Mouse (Mus musculus) B cell, adult 2 months (primary cell): ENCODE results near the gene Rrm1.
"Not testable (repeated sequence)": the region's sequence is repeated elsewhere in the genome, so short reads cannot be mapped to it uniquely, and the experiment has no call there.

ENCODE experiments used
- DNase-seq, 2 experiments: peaks; one replicate each; pipeline ENCODE4 v3.0.0; 2022

Gene Rrm1

DNA sequence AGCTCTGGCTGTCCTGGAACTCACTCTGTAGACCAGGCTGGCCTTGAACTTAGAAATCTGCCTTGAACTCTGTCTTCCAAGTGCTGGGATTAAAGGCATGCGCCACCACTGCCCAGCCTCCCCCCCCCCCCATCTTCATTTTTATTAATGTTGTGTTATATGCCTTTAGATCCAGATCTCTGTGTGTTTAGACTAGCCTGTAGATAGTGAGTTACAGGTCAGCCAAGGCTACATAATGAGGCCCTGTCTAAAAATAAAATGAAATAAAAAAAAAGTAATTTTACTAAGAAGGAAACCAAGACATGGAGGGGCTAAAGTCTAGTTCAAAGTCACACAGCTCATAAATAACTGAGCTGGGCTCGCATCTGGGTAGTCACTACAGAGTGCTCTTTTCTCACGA, 37.4 kb downstream of the Rrm1 start:
- no peak for DNase-seq

DNA sequence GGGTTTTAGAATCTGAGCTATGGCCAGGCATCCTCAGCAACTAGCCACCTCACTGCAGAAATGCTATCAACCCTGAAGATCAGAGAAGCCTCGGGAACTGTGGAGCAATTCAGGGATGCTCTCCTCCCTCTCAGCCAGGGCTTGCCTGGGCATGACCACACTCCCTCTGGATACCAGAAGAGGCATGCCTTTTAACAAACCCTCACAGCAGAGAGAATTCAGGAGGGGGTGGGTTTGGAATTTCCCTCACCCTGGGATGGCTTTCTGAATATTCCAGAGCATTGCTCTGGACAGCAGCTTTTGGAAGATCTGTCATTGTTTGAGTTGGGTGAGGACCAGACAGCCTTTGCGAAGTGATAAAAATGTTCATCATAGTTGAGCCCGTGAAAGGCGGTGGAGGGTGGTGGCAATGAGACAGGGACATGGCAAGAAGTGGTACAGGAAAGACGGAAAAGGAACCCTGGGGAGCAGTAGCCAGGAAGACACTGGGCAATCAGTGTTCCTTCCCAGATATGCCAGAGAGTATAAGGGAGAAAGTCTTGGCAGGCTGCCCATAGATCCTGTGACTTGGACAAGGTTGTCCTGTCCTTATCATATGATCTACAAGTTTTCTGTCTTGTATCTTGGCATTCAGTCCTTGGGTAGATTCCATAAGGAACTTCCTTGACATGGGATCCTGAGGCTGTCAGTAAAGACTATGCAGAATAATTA, 38.0 kb downstream of the Rrm1 start:
- no peak for DNase-seq

DNA sequence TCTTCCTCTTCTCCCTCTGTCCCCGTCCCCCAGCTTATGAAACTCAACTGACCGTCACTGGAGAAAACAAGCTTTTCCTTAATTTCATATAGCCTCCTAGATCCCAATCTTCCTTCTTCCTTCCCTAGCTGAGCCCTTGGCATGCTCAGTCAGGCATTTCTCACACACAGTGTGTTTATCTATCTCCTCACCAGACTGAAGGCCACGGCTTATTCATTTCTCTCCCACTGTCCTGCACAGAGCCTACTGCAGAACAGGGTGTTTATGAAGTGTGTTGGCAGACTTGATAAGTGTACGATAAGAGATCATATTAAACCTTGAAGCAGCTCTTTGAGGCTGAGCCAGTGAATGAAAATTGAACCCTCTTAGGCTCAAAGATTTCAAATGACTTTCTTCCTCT, 39.3 kb downstream of the Rrm1 start:
- DNase-seq = no peak

DNA sequence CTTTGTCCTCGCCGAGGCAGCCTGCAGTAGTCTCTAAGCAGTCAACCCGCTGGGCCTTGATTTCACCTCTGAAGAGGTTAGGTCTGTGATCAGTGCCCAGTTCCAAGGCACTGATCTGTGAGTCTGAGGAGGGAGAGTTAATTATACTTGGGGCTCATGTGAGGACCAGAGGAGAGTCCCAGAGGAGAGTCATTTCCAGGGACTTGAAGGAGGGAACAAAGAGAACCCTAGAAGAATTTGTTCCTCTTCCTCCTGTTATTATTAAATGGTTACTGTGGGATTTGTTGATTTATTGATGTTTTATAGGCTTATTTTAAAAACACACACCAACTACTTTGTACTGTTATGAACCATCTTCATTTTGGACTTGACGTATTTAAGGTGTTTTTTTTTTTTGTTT, 40.1 kb downstream of the Rrm1 start, which contains the start of gene Olfr543:
Gene Olfr543 (minus strand): TSS at position 101 of the 400 bp plus-strand sequence.
- no peak for DNase-seq

DNA sequence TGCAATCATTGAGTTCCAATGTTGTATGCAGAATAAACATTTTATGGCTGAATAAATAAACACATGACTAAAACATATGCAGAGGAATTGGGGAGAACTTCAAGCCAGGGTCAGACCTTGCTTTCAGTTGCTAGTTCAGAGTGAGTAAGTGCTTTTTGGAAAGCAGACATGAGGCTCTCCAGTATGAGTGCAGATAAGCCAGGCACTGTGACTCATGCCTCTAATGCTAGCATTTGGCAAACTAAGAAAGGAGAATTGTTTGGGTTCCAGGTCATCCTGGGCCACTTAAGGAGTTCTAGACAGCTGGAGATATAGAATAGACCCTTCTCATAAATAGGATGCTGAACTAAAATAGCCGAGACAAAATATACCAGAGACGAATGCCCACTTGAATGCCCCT, 42.2 kb downstream of the Rrm1 start:
- DNase-seq = no peak

DNA sequence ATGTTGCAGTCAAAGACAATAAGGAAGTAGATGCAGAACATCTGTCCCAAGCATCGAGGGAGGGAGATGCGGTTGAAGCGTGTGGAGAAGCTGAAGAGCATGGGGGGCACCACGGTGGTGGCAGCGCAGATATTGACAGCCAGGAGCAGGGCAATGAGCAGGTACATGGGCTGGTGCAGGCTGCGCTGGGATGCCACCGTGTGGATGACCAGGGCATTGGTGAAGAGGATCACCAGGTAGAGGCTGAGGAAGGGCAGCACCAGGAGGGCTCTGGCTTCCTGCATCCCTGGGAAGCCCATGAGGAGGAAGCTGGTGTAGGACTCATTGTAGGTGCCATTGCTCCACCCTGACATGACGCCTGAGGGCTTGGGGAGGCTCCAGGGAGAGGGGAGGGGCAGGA, 43.3 kb downstream of the Rrm1 start:
- not testable (repeated sequence) for DNase-seq

DNA sequence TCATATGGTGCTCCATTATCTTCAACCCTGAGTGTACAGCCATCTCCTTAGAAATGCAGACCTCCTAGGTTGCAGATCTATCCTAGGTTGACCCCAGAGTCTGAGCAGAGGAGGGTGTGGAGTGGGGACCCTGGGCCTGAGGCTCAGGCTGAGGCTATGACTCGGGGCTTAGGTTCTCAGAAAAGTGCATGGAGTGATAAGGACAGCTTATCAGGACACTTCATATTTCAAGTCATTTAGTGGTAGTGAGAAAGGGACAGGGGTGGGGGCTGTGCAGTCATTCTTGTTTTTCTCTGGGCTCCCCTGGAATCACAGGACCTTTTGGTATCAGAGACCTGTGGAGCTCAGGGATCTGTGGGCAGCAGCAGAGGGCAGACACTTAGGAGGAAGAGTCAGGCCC, 44.6 kb downstream of the Rrm1 start:
- DNase-seq = no peak

DNA sequence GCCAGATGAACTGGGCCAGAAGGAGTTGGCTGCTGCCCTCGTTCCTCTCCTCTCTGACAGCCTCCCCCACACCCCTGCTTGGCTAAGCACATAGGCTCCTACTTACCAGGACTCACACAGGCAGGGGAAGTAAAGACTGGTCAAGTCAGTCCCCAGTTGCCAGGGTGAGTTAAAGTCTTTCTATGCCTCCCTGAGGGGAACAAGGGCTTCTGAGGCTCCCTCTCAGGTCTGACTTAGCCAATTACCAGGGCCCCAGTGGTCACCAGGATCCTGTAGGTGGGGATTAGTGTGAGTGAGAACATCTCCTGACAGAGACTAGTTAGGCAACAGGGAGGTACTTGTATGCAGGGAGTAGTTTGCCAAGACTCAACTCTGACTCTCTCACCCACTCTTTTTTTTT, 46.7 kb downstream of the Rrm1 start, which contains the start of gene Olfr544:
Gene Olfr544 (minus strand): TSS at position 153 of the 400 bp plus-strand sequence.
- DNase-seq = no peak

DNA sequence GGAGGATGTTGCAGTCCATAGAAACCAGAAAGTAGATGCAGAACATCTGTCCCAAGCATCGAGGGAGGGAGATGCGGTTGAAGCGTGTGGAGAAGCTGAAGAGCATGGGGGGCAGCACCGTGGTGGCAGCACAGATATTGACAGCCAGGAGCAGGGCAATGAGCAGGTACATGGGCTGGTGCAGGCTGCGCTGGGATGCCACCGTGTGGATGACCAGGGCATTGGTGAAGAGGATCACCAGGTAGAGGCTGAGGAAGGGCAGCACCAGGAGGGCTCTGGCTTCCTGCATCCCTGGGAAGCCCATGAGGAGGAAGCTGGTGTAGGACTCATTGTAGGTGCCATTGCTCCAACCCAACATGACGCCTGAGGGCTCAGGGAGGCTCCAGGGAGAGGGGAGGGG, 52.9 kb downstream of the Rrm1 start:
- not testable (repeated sequence) for DNase-seq

DNA sequence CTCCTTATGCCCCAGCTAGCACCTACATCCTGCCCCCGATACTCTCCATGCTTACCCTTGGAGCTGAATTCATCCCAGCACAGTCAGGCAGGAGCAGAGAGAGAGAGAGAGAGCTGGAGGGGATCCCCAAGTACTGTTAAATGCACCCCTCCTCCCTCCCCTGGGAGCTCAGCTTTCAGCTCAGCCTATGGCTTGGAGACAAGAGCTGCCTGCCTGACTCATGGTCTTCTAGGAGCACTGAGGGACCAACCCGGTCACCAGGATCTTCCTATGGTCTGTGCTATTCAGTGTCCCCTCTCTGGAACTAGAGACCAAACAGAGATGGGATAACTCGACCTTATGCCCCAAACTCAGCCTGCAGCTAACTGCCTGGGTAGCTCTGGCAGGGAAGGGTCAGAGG, 58.0 kb downstream of the Rrm1 start, which contains the start of gene Olfr545:
Gene Olfr545 (minus strand): TSS at position 101 of the 400 bp plus-strand sequence.
- DNase-seq = no peak

DNA sequence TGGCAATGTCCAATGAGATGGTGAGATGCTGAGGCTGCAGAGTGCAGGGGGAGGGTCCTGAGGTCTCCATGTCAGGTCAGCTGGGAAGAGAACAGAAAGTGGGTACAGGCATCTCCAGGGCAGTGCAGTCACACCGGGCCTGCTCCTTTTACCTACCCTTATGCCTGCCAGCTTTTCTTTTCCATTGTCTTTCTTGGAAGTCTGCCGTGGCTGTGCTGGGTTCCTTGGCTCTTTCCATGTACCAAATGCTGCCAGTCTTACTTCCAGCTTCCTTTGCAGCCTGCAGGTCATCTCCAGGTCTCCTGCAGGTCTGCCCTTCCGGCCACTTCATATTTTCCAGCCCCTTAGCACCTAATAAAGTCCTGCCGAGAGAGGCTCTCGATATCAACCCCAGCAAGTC, 60.5 kb downstream of the Rrm1 start:
- DNase-seq = no peak

DNA sequence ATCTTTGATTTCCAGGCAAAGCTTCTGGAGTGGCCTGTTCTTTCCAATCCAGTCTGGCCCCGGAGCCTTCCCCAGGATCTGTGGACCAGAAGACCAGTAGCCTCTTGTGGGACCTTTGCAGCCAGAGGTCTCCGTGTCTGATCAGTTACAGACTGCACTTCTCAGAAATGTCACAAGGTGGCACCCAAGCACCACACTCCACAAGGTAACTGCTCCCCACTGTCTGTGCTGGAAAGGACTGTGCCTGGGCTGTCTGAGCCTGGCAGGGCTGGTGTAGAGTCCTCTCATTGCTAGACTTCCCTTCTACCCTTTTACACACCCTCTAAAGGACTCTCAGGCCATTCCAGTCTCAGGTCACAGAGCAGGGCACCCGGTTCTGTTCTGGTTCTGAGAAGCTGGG, 65.4 kb downstream of the Rrm1 start:
- peak; percentile 75 to 79 for DNase-seq

DNA sequence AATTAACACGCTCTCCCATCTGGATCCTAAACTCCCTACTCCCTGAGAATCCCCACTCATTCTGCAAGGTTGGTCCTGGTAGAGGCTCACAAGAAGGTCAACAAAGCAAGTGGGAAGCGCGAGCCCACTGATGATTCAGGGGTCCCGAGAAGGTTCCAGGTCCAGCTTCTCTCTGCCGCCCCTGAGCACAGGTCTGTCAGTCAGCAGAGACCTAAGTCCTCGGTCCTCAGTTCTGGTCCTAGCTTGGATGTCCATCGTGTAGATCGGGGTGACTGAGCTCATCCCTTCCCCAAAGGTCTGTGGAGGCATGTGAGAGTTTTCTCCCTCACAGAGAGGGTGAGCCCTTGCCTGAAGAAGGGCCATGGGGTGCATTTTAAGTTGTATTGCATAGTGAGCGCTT, 66.6 kb downstream of the Rrm1 start:
- no peak for DNase-seq

DNA sequence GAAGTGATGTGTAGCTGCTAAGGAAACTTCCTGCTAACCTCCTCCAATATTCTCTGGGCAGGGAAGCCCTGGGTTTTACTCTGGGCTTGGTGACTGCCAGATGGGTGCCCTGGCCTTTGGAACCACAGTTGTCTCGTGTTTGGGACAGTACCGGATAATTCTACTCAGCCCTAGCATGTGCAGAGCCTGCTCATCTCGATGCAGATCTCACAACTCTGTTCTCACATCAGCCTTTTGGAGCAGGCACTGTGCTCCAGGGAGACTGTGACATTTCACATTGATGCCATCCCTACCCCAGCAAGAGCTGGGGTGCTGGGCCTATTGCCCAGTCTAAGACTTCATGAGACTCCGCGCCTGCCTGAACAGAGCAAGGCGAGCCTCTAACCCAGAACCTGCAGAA, 67.2 kb downstream of the Rrm1 start:
- DNase-seq = no peak

DNA sequence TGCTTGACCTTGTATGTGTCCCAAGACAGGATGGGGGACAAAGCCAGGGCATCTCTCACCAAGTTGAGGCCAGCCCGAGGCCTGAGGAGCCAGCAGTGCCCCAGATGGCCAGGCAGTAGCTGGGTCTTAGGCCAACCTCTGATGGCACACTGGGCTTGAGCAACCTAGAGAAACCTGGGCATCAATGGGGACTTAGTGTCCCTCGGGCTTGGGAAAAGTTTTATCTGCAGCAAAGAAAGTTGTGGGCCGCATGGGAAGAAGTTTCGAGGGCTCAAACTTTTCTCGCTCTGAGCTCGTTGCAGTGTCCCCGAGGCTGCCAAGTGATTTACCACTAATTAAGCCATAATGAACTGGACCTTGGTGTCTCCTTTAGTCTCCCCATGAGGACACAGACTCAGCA, 68.2 kb downstream of the Rrm1 start:
- DNase-seq = no peak

DNA sequence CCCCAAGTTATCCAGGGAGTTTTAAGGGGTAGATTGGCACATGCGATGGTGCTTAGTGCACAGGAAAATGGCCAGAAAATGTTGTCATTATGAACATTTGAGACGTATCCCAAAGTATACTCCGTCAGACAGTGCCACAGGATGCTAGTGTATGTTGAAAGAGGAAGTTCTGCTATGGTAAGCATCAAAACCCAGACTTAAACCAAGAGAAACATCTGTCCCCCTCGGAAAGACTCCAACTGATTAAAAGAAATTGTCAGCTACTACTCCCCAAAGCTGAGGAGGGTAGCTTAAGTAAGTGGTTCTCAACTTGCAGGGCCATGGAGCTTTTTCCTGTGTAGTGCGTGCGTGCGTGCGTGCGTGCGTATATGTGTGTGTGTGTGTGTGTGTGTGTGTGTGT, 70.4 kb downstream of the Rrm1 start:
- no peak for DNase-seq

DNA sequence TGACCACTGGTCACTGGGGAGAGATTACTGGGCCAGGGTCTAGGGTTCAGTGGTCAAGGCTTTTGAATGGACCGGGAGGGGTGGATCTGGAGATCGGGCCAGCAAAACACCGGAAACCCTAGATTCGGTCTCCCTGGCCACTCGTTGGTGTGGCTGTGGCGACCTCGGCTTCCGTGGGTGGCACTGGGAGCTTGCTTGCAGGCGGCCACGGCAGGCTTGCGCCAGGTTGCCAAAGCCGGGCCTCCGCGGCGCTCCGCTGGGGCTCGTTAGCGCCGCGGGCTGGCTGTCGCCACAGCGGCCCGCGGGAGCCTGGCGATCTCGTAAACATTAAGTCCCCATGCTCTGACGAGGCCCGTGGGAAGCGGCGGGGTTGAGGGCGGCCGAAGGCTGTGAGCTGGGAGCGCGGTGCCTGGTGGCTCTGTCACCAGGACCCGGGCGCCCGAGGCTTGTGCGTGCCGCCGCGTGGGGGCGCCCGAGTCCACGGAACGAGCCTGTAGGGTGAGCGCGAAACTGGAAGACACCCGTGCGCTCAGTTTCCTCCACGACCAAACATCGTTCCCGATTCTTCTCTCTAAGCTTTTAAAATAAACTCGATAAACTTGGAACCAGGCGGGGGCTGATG, 71.4 kb downstream of the Rrm1 start:
- DNase-seq = peak; percentile 91 to 93

DNA sequence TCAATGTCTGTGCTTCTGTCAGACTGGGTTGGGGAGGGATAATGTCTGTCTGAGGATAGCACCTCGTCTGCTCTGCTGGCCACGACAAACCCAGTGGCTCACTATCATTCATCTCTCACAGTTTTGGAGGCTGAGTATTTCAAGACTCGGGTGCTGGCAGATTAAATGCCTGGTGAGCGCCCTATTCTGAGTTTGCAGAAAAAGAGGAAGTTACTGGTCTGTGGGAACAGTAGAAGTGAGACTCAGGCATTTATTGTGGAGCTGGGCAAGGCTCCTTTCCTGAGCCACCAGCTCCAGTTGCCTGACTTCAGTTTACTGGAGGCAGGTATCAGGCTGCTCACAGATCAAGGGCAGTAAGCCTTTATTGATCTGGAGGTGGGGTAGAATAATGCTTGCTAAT, 72.6 kb downstream of the Rrm1 start:
- DNase-seq = peak; percentile 3 to 8

DNA sequence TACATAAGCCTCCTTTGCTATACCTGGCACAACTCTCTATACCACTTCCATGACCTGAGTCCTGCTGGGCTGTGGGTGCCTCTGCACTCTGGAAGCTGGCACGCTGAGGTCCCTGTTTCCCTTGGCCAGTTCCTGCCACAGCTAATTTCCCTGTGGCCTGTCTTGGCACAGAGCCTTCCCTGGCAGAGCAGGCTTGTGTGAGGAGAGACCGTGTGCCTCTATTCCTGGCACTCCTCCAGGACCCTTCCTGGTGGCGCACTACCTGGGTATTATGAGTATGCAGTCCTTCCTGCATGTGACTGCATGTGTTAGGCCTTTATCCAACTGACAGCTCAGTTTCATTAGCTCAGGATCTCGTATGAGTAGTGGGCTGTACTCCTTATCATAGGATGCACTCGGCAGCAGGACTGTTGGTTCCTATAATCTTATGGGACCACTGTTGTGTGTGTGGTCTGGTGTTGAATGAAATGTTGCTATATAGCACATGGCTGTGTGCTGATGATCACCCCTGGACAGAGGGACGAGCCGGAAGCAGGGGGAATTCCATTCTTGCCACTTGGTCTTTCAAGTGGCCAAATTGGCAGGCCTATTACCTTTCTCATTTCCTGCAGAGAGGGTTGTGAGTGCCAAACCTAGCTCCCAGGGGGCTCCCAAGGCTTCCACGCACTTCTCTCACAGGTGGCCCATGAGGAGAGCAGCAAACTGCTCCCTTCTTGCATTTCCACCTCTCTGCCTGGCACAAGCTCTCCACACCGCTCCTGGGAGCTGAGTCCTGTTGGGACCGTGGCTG, 75.0 kb downstream of the Rrm1 start:
- DNase-seq = no peak

DNA sequence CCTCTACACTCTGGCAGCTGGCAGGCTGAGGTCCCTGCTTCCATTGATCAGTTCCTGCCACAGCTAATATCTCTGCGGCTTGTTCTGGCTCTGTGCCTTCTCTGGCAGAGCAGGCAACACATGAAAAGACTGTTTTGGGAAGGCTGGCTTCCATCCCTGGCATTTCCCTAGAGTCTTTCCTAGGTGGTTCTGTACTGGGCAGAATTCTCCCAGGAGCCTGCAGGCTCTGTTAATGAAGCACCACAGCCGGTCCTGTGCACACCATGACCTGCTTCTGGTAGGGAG, 75.5 kb downstream of the Rrm1 start:
- no peak for DNase-seq
